Mouse (Mus musculus) left cerebral cortex, adult 18-20 months (tissue): ENCODE measurements around the gene Rpl36a. TPM values are rescaled to one million over a fixed set of nuclear protein-coding genes. Genes with fewer than 3 reads are reported as not detected.
"Not testable (repeated sequence)": the region's sequence is repeated elsewhere in the genome, so short reads cannot be mapped to it uniquely, and the experiment has no call there.

Experiments used
- DNase-seq, 2 experiments: peaks; one replicate each; pipeline ENCODE4 v3.0.0; 2021 to 2022; ENCODE audit warnings: low spot score in 2 of 2, mixed read lengths in 1 of 2
- long read RNA-seq, 2 experiments: library from polyadenylated mRNA; stranded (forward); transcript quantifications; one replicate each; pipeline ENCODE4 v2.0.0; 2021
- total RNA-seq, 2 experiments: library from RNA; stranded (reverse); gene quantifications; 2 replicates each; pipeline ENCODE4 v1.2.3; 2021

Gene Rpl36a
- 100 to 1,000 TPM; 131 to 132 TPM for total RNA-seq
- long read RNA-seq, experiment 1, transcript Rpl36a-201 (5 exons, 483 nt): major isoform, 29 of 31 reads
- long read RNA-seq, experiment 1, partial matches to known transcripts: 0 of 31 reads
- long read RNA-seq, experiment 1, other reads (novel, unspliced or antisense): 0 of 31 reads
- long read RNA-seq, experiment 2, transcript Rpl36a-206 (4 exons, 812 nt): minor isoform, 12 of 47 reads
- long read RNA-seq, experiment 2, transcript Rpl36a-201 (5 exons, 483 nt): major isoform, 33 of 47 reads
- long read RNA-seq, experiment 2, partial matches to known transcripts: 1 of 47 reads
- long read RNA-seq, experiment 2, other reads (novel, unspliced or antisense): 1 of 47 reads

DNA sequence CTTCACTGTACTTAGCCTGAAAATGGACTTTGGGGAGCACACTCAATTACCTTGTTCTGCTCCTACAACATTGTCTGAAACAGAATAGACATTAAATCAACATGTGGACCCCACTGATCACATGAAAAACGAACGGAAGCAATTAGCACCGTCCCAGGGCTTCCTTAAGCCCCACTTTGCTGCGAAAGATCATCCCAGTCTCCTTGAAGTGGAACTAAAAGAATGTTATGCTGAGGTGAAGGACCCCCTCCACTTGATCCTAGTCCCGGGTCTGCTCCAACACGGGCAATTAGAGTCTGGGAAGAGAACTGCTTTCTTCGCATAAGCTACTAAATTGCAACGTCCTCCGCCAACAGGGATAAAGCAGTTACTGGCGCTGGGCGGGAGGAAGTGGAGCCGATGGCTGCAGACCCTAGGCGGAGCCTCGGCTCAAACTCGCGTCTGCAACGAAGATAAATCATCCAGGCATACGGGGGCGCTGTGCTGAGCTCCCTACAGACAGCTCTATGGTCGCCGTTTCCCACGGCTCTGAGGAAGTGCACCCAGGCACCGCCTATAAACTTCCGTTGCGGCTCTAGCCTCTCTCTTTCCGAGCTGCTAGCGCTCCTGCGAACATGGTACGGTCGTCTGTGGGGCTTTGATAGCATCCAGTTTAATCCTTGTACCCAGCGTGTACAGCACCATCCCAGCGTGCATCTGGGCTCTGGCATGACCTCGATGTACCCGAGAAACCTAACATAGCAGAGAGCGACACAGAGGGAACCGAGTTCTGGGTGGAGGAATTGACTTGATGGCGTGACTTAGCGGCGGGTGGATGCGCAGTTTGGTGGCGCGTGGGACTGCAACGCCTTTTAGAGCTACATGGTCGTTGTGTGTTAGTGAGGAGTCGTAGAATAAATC is at the start of gene Rpl36a:
Gene Rpl36a (plus strand): TSS at position 552 of the 900 bp plus-strand sequence.
- DNase-seq: peak; percentile 82 to 88

DNA sequence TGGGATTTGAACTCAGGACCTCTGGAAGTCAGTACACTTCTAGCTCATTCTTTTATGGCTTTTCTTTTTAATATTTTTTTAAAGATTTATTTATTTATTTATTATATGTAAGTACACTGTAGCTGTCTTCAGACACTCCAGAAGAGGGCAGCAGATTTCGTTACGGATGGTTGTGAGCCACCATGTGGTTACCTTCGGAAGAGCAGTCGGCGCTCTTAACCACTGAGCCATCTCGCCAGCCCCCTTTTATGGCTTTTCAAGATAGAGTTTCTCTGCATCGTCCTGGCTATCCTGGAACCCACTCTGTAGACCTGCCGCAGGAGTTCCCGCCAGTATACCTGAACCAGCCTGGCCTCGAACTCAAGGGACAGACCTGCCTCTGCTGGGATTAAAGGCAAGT is 45.7 kb upstream of the Rpl36a start:
- not testable (repeated sequence) for DNase-seq

GRCm38 (mm10) chrX:134540414-134541135 is 44.9 kb upstream of the Rpl36a start:
- no peak for DNase-seq

DNA sequence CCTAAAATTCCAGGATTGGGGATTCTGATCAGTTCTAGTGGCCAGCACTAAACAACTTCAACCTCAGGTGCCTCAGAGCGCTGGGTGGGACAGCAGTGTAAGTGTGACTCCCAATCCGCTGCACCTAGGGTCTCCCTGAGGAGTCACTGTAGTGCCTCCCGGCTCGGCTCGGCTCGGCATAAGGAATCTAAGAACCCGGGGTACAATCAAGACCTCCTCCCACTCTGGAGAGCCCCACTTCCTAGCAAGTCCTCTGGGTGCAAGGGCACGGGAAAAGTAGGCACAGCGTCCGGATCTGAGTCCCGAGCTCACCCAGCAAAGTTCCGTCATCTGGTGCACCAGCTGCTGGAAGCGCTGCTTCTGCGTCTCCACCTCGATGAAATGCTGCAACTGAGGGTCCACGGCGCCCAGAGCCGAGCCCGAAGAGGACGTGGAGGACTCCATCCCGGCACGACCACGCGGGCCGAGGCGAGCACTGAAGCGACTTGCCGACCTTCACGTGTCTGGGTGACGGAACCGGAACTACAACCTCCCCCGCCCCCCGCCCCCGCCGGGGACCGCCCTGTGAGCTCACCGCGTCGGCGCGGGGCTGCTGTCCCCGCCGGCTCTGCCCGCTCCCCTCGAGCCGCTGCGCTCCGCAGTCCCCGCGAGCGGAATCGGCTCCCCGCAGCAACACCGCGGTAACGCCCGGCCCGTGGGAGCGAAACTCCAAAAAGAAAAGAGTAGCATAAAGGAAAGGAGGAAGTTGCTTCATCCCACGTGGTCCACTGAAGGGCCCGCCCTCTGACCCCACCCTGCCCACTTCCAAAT is 44.1 kb upstream of the Rpl36a start, which contains the start of gene Timm8a1:
Gene Timm8a1 (minus strand): TSS at position 721 of the 810 bp plus-strand sequence.
- peak; percentile 18 to 33 for DNase-seq

DNA sequence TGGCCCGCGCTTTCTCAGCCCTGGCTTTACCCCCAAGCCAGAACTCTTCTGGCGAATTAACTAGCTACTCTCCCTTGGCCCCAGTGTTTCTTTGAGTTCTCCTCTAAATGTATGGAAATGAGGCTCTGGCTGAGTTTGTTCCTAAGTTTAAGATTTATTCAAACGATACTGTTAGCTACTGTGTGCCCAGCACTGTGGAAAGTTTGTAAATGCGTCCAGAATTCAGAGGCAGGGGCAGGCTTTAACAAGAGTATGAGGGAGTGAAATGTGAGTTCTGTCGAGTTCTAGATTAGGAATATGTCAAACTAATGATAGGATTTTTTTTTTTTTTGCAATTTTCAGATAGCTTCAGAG is 43.5 kb upstream of the Rpl36a start:
- no peak for DNase-seq

DNA sequence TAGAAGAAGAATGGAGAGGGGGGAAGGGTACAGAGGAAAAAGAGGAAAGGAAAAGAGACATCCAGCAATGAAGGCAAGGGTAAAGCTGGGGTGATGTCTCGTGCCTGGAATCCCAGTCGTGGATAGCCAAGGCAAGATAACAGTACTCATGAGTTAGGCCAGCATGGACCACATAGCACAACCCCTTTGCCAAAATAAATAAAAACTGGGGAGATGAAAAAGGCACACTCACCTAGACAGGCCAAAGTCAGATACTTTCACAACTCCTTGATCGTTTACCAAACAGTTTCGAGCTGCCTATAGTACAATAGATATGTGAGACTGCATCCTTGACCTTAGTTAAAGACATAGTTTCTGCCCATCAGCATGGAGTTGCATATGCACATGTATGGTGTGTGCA is 38.1 kb upstream of the Rpl36a start:
- DNase-seq: no peak

- peak; percentile 5 to 18 for DNase-seq
These were observed 34.6 kb upstream of the Rpl36a start for GRCm38 (mm10) chrX:134550903-134551302.

- no peak for DNase-seq
These were observed 32.1 kb upstream of the Rpl36a start for GRCm38 (mm10) chrX:134553326-134553725.

- DNase-seq: no peak
These were observed 31.0 kb upstream of the Rpl36a start for GRCm38 (mm10) chrX:134554425-134554824.

DNA sequence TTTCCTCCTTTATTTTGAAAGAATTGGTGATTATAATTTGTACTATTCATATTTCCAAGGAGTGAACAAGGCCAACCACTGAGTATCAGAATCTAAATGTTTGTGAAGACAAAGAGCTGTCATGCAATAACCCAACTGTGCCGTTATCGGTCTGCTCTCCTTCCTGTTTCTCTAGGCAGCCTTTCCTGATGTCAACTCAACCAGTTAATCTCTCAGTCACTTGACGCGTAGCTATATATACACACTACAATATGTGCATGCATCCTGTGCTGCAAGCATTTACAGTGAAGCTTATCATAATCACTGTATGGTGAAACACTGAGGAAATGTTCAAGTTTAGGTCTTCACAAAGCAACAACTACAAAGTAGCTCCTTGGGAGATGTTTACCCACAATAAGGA is 21.1 kb upstream of the Rpl36a start:
- DNase-seq: no peak

- no peak for DNase-seq
These were observed 18.8 kb upstream of the Rpl36a start for GRCm38 (mm10) chrX:134566536-134567222.

DNA sequence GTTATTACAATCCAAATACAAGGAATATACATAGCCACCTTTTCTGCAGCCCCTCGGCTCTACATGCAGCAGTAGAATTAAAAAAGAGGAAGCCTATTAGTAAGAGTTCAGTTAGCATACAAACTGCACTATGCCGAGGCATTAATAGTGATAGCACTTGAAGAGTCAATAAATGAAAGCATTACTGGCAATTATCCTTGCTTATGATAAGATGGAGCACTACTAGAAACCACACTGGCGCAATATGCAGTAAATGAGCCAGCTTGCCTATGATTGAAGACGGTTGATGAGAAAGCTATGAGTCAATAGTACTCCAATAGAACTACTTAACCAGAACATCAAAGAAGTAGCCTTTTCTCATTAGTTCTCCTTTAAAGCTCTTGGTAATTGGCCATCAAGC is 7.6 kb upstream of the Rpl36a start:
- DNase-seq: no peak

GRCm38 (mm10) chrX:134580528-134581305 is 4.7 kb upstream of the Rpl36a start:
- no peak for DNase-seq

GRCm38 (mm10) chrX:134582270-134582669 is 3.2 kb upstream of the Rpl36a start:
- DNase-seq: no peak

DNA sequence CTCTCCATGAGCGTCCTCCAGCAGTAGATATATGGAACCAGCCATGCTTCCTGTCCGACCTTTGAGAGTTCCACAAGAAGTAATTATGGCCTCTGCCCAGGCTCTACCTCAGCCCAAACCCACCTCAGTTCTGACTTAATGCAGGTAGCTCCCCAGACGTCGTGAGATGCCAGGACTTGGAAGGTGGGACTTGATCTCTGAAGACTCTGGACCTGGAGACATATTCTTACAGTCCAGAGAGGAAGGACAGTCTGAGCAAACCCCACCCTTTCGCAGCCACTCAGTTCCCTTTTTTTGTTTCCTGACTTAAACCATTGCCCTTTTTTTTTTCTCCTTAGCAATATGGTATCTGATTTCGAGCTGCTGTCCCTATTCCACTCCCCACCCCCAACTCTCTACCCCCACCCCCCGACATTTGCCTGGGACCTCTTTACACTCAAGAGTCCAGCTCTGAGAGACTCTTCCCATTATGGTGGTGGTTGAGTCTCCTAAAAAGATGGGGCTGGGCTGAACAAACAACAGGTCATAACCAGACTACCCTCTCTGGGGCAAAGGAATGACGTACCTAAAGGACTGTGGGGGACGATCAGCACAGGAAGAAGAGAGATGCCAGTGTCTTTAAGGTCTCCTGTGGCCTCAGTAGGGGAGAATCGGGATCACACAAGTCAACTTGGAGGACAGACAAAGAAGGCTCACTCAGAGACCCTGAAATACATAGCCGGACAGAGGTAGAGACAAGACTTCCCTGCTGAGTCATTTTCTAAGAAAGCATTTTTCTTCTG is 2.4 kb upstream of the Rpl36a start, which contains the start of gene Btk:
Gene Btk (minus strand): TSS at position 683 of the 782 bp plus-strand sequence.
- DNase-seq: no peak

DNA sequence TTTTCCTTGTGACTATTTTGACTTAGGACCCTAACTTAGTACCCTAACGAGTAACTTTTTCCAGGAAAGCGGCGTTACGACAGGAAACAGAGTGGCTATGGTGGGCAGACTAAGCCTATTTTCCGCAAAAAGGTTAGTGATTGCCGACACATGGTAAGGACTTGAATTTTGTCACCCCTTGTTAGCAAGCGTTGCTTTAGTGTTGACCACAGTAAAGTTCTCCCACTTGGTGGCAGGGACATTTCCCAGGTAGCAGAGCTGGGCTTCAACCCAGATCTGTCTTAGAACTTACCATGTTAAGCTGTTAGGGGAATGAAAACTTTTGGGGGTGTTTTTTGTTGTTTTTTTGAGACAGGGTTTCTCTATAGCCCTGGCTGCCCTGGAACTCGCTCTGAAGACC is 993 bp downstream of the Rpl36a start:
- DNase-seq: no peak

- no peak for DNase-seq
These were observed 2.8 kb downstream of the Rpl36a start for GRCm38 (mm10) chrX:134588261-134588660.

DNA sequence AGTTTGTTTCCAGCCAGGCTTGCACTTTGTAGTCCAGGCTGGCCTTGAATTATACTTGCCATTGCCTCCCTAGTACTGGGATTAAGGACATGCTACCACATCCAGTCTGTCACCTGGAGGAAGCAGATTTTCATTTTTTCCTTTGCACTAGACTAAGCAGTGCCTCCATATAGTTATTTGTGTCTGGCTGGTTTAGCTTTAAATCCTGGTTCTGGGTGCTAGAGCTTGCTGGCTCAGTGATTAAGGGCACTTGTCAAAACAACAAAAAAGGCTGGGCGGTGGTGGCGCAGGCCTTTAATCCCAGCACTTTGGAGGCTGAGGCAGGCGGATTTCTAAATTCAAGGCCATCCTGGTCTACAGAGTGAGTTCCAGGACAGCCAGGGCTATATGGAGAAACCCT is 3.5 kb downstream of the Rpl36a start:
- no peak for DNase-seq
